Mouse (Mus musculus) induced T-regulatory cell, adult 2 months (primary cell): ENCODE measurements around the gene Pmfbp1.
"Not testable (repeated sequence)": the region's sequence is repeated elsewhere in the genome, so short reads cannot be mapped to it uniquely, and the experiment has no call there.

Experiments
- DNase-seq: peaks from one replicate; pipeline ENCODE4 v3.0.0-alpha.2; 2012; ENCODE audit warnings: low read depth

Gene Pmfbp1

GRCm38 (mm10) chr8:109493727-109494126, at the start of gene Pmfbp1:
TSS of gene Pmfbp1 (plus strand) at chr8:109494027.
- no peak for DNase-seq

GRCm38 (mm10) chr8:109446896-109447295, 46.9 kb upstream of the Pmfbp1 start:
- DNase-seq, result not testable (repeated sequence)

- no peak for DNase-seq
Observed at GRCm38 (mm10) chr8:109451000-109451399, 42.8 kb upstream of the Pmfbp1 start.

- no peak for DNase-seq
Observed at GRCm38 (mm10) chr8:109455113-109455512, 38.7 kb upstream of the Pmfbp1 start.

GRCm38 (mm10) chr8:109457387-109457786, 36.4 kb upstream of the Pmfbp1 start:
- DNase-seq, result no peak

GRCm38 (mm10) chr8:109458580-109458979, 35.2 kb upstream of the Pmfbp1 start:
- no peak for DNase-seq

GRCm38 (mm10) chr8:109463075-109463474, 30.8 kb upstream of the Pmfbp1 start:
- no peak for DNase-seq

GRCm38 (mm10) chr8:109463677-109464313, 30.0 kb upstream of the Pmfbp1 start:
- no peak for DNase-seq

GRCm38 (mm10) chr8:109464451-109464891, 29.4 kb upstream of the Pmfbp1 start:
- no peak for DNase-seq

- no peak for DNase-seq
Observed at GRCm38 (mm10) chr8:109465056-109465455, 28.8 kb upstream of the Pmfbp1 start.

- no peak for DNase-seq
Observed at GRCm38 (mm10) chr8:109465761-109466160, 28.1 kb upstream of the Pmfbp1 start.

GRCm38 (mm10) chr8:109467516-109467915, 26.3 kb upstream of the Pmfbp1 start:
- DNase-seq, result no peak

- DNase-seq, result no peak
Observed at GRCm38 (mm10) chr8:109468112-109468511, 25.7 kb upstream of the Pmfbp1 start.

- DNase-seq, result no peak
Observed at GRCm38 (mm10) chr8:109471876-109472275, 22.0 kb upstream of the Pmfbp1 start.

- no peak for DNase-seq
Observed at GRCm38 (mm10) chr8:109472400-109472799, 21.4 kb upstream of the Pmfbp1 start.

GRCm38 (mm10) chr8:109474442-109475121, 19.2 kb upstream of the Pmfbp1 start:
- DNase-seq, result no peak

GRCm38 (mm10) chr8:109475436-109475835, 18.4 kb upstream of the Pmfbp1 start:
- DNase-seq, result no peak

GRCm38 (mm10) chr8:109478586-109478985, 15.2 kb upstream of the Pmfbp1 start:
- no peak for DNase-seq

GRCm38 (mm10) chr8:109484741-109485140, 9.1 kb upstream of the Pmfbp1 start:
- DNase-seq, result no peak

GRCm38 (mm10) chr8:109485530-109485929, 8.3 kb upstream of the Pmfbp1 start:
- DNase-seq, result no peak

GRCm38 (mm10) chr8:109492785-109493184, 1.0 kb upstream of the Pmfbp1 start:
- no peak for DNase-seq

- no peak for DNase-seq
Observed at GRCm38 (mm10) chr8:109494601-109495000, 774 bp downstream of the Pmfbp1 start.

GRCm38 (mm10) chr8:109497431-109497830, 3.6 kb downstream of the Pmfbp1 start:
- no peak for DNase-seq
